Mouse (Mus musculus): ENCODE data around the gene Nrn1l. TPM values are rescaled to one million over a fixed set of nuclear protein-coding genes. Genes with fewer than 3 reads are reported as not detected.

The Nrn1l gene
- total RNA-seq, 2 experiments from 2014 or later, result 1.00 to 3.0 TPM

DNA sequence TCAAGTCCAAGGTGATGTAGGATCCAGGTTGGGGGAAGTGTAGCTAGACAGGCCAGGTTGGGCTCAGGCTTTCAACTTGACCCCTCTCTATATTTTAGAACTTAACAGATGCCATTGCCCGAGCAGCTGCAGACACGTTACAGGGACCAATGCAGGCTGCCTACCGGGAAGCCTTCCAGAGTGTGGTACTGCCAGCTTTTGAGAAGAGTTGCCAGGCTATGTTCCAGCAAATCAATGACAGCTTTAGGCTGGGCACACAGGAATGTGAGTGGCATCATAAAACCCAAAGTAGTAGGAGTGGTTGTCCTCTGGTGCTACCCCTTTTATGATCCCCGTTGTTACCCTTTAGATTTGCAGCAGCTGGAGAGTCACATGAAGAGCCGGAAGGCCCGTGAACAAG is 2.5 kb upstream of the Nrn1l start:
- DNase-seq, result peak; percentile 70 to 72

GRCm38 (mm10) chr8:105892432-105892831 is 935 bp upstream of the Nrn1l start:
- DNase-seq, result no peak

- no peak for DNase-seq
These were observed 4.6 kb downstream of the Nrn1l start for GRCm38 (mm10) chr8:105897801-105898480.

GRCm38 (mm10) chr8:105900180-105900940 is 7.0 kb downstream of the Nrn1l start, which contains the start of gene Pskh1:
TSS of gene Pskh1 (plus strand) at chr8:105900441.
- peak; percentile 92 to 95 for DNase-seq

DNA sequence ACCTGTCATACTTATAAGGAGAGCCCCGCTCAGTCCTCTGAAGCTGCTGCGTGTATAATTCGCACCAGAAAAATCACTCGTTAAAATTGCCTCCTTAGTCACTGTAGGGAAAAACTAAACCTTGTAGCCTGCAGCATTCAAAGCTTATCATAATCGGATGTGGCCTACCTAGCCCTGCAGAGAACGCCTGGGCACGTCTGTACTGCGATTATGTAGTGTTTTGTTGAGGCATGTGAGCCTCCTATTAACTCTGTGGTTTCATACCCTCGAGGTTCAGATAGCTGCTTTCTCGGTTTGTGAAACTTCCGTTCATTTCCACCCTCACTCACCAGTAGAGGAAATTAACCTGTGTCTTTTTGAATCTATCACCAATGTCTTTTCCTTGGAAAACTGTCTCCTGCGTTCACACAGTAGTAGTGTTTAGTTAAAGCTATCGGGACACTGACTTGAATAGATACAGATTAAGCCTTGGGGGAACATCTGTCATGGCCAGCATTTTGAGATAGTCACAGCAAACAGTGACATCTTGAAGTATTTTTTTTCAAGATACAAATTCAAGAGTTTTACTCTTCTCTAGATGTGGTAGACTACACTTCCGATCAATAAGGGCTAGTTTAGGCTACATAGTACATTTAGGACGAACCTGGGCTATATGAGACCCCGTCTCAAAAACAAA is 7.7 kb downstream of the Nrn1l start:
- no peak for DNase-seq

GRCm38 (mm10) chr8:105919390-105919789 is 26.0 kb downstream of the Nrn1l start:
- no peak for DNase-seq

DNA sequence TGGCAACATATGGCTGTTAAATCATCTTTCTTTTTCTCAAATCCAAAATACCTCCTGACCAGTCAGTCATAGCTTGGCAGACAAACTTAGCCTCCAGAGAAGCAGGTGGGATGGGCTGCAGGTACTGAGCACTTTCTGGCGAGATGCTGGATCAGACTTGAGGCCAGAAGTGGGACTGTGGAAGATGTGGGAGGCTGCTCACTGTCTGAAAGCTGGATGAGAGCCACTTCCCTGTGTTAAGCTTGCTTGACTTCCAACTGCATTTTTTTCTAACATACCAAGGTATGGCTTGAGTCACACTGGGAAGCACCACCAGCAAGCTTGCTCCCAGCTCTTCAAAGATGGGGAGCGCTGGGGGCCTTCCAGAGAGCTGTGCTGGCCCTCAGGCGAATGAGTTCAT is 31.8 kb downstream of the Nrn1l start:
- DNase-seq, result no peak

- peak; percentile 82 to 86 for DNase-seq
These were observed 37.2 kb downstream of the Nrn1l start for GRCm38 (mm10) chr8:105930602-105931001.

DNA sequence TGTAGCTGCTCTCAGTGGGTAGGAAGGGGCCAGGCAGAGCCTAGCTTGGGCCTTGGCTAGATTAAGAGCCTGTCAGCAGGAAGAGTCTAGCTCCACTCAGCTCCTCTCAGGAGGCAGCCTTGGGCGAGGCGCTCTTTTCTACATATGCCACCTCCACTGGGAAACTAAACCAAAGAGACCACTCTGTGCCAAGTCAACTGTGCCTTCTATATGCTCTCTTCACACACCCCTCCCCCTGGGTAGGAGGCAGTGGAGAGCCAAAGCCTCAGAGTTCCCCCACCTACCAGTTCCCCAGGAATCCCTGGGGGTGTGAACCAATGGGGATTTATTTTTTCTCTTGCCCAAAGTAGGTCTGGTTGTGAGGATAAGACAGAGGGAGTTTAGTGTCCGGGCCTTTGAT is 37.9 kb downstream of the Nrn1l start:
- DNase-seq, result no peak

- DNase-seq, result no peak
These were observed 39.2 kb downstream of the Nrn1l start for GRCm38 (mm10) chr8:105932525-105932924.

DNA sequence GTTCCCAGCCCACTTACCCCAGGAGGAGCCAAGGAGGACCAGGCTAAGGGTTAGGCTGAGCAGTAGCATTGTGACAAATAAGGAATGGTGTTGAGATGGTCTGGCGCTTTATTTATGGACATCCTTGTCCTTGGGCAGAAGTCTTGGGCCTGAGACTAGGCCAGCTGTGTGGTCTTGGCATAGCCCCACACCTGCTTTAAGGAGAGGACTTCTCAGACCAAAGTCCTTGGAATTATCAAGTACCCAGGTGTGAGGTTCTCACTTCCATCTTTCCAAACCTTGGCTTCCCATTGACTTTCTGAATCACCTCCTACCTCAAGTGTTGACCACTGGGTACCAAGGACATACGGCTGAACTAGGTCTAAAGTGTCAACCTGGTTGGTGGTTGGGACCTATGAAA is 40.4 kb downstream of the Nrn1l start, which contains the start of gene Ctrl:
Ctrl (minus strand) TSS at position 101 of the 400 bp plus-strand sequence.
- DNase-seq, result no peak

DNA sequence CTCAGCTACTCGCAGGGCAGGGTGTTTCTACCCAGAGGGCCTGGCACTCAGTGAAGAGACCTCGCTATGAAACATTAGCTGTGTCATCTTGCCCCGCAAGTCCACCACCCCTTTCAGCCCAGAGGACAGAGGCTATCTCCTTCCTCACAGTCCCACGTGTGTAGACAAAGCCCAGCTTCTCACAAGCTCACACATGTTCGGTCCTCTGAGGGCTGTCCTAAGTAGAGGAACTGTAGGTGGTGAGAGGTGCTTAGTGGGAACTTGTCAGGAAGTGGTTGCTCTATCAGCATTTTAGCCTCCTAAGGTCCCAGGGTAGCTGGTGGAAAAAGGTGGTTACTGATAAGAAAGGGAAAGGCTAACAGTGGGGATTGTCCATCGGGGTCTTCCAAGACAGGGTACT is 41.7 kb downstream of the Nrn1l start:
- no peak for DNase-seq

DNA sequence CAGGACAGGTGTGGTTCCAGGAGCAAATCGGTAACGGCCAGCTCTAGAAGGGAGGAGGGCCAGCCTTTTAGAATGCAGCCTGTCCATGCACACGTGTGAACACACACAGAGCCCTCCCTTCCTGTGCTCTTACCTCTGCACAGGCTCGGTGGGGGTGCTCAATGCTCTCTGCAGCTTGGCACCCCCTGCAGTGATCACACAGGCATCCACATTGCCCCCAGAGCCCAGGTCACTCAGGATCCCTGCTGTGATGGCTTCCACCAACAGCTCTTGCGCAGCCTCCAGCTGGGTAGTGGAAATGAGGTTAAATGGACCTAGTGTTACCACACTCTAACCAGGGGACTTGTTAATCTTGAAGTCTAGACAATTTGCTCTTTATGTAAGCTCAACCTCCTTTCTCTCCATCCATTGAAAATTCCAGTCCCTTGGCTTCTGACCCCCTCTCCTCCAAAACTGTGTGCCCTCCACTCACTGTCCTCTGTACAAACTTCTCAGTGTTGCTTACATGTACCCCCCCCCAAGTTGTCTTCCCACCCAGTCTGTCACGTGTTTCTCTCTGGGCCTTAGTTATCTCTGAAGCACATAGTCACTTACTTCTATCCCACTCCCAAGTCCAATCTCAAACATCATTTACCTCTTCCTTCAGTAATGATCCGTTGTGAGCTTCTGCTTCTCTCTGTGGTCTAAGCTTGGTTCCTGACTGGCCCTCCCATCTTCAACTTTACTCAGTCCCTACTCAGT is 42.7 kb downstream of the Nrn1l start:
- DNase-seq, result no peak

DNA sequence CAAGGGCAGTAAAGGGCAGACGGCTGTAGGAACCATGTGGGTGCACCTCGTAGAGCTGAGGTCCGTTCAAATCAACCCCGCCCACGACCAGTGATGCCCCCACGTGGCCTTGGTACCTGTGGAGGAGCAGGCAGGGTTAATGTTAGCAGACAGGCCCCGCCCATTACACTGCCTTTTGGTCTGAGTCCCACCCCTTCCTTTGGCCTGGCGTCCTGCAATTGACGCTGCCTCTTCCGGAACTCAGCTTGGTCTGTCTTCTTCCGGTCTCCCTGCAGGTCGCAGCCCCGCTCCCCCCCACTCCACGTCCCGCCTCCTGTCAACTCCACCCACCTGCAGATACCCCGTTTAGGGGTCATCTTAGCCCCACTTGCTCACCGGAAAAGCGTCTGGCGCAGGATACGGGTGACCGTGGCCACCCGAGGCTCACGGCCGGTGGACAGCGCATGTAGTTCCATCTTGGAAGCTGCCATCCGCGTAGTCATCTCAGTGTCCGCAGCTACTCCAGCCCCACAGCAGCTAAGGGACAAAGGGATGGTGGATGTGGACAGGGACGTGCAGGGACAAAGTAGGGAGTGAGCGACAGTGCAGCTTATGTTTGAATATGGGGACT is 43.6 kb downstream of the Nrn1l start:
- DNase-seq, result peak; percentile 86 to 87

DNA sequence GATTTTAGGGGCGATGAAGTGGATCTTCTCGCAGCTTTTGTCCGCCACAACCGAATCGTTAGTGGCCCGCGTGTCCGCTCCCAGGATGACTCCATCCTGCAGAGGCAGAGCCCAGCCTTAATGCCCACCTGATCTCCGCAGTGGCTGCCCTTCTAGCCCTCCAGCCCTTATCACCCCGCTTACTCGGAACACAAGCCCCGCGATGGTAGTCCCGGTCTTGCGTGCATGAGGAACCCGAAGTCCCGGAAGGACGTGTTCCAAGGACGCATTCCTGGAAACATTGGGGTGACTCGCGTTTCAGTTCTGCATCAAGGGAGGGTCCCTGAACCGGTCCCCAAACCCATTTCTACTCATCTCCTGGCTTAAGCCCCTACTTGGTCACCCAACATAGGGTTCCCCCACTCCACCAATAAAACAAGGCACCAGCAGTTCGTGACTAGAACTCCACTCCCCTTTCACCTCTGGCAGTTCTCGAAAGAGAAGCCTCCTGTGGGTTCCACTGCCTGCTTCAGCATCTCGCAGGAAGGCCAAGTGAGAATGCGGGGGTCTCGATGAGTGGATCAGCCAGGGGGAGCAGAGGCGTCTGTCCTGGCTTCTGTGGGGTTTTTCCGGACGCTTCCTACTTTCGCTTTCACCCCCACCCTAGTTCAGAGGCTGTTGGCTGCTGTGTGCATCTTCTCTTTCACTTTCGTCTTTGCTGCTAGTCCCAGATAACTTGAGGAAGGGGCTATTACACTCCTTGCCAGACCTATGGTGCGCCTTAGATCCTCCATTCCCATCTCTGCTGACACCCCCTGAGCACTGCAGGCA is 44.3 kb downstream of the Nrn1l start:
- peak; percentile 37 to 58 for DNase-seq

DNA sequence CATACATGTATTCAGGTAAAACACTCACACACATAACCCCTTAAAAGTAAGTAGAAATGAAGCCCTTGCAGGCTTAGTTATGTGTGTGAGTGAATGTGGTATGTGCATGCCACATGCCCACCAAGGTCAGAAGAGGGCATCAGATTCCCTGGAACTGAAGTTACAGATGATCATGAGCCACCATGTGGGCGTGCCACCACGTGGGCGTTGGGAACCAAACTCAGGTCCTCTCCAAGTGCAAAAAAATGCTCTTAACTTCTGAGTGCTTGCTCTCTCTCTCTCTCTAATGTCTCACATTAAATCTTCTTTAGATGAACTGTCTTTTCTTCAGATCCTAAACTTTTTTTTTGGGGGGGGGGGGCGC is 44.9 kb downstream of the Nrn1l start, which contains the start of gene Psmb10:
Psmb10 (minus strand) TSS at position 139 of the 364 bp plus-strand sequence.
- DNase-seq, result no peak

GRCm38 (mm10) chr8:105942026-105942425 is 48.7 kb downstream of the Nrn1l start:
- DNase-seq, result no peak

GRCm38 (mm10) chr8:105942542-105942941 is 49.2 kb downstream of the Nrn1l start:
- DNase-seq, result no peak

- peak; percentile 57 to 64 for DNase-seq
These were observed 50.0 kb downstream of the Nrn1l start, which contains the start of gene Lcat for GRCm38 (mm10) chr8:105943321-105943739. TSS of gene Lcat (minus strand) at chr8:105943382.

All from layer of hippocampus, postnatal 36 days (tissue).